Mouse (Mus musculus): ENCODE measurements at regions not wholly inside any gene's neighbourhood (a gene's known extent, or its start where the extent isn't known, plus 50 kb on each side); places are given as distances from the start of the nearest gene placed in this dataset.

DNA sequence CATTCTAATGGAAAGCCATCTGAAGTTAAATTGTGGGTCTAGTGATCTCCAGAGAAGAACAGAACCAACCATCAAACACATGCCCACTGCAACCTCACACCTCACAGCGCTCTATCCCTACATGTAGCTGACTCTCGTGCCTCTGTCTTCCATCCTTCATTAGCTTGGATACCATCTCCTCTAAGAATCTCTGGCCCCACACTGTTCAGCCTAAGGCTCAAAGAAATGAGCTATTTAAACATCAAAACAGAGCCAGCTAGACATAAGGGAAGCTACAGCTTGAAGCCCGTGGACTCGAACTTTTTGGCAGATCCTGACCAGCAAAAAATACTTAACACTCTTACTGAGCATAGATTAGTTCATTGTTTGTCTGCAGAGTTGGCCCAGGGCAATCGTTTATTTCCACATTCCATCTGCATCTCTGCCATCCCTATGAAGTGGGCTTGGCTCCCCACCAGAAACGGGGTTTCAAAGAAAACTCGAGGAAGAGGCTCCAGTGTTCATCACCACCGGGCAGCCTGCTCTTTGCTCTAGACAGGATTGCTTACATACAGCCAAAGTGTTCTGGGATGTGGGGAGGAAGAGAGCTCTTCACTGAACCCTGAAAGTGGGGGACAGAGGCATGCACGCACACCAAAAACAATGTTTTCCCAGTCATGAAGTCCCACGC is 92.4 kb upstream of the Rab3gap2 start:
- Histone ChIP-seq H3K9me3 (replicated peaks; ENCODE audit: low read length) (peaks cover 2% of the 10 kb centered on the region), H3K4me1 (ENCODE audit: control insufficient read depth in 1 of 2, insufficient read depth in 2 of 2) (no peaks in the 10 kb centered on the region), H3K4me3 (replicated peaks in 1 of 3; ENCODE audit: low read depth in 2 of 3, low read length in 2 of 3, poor library complexity in 1 of 3) (no peak overlapping the region), H3K4me2 (ENCODE audit: insufficient read depth, low read depth, poor library complexity, severe bottlenecking) (no peak overlapping the region), H3K27ac (ENCODE audit: insufficient read depth, low read depth) (no peak overlapping the region), H3K79me2 (replicated peaks; ENCODE audit: control insufficient read depth, extremely low read depth, insufficient read depth, poor library complexity, severe bottlenecking) (no peaks in the 10 kb centered on the region), H3K9ac (ENCODE audit: insufficient read depth, low read depth) (no peak overlapping the region), H3K36me3 (replicated peaks in 1 of 2; ENCODE audit: control insufficient read depth in 1 of 2, insufficient read depth in 1 of 2, low read length in 1 of 2) (no peaks in the 10 kb centered on the region), H3K27me3 (replicated peaks) (no peaks in the 10 kb centered on the region)
- TF ChIP-seq ELF1 (IDR thresholded peaks at IDR 0.05; ENCODE audit: low read depth, low read length) (no peak), CHD2 (IDR thresholded peaks at IDR 0.05; ENCODE audit: low read length) (no peak), CHD1 (IDR thresholded peaks at IDR 0.05; ENCODE audit: low read depth, low read length) (no peak), SIN3A (IDR thresholded peaks at IDR 0.05; ENCODE audit: low read length) (no peak), MYC (IDR thresholded peaks at IDR 0.05; ENCODE audit: low read depth, low read length) (no peak), HCFC1 (IDR thresholded peaks at IDR 0.05; ENCODE audit: low read depth, low read length) (no peak), TCF12 (IDR thresholded peaks at IDR 0.05; ENCODE audit: low read depth, low read length) (no peak)
- dilution Hi-C loops (cut with MboI; ENCODE audit: extremely low pct_ligation_motif_present, extremely low pct_unique_long_range_greater_than_20kb, low sequenced_read_pairs) (no loop called here), in situ Hi-C loops (cut with MboI; ENCODE audit: low pct_ligation_motif_present, low pct_unique_long_range_greater_than_20kb, low sequenced_read_pairs) (no loop called here)
- DNase-seq (ENCODE audit: extremely low read depth) = no peak

- no peak overlapping the region for H3K27ac ChIP-seq (ENCODE audit: insufficient read depth, low read depth)
- no peaks in the 10 kb centered on the region for H3K9me3 ChIP-seq (replicated peaks; ENCODE audit: low read length)
- no peaks in the 10 kb centered on the region for H3K4me1 ChIP-seq (ENCODE audit: control insufficient read depth in 1 of 2, insufficient read depth in 2 of 2)
- TF ChIP-seq MAZ (IDR thresholded peaks at IDR 0.05; ENCODE audit: low read depth, low read length) (no peak), ETS1 (conservative IDR thresholded peaks at IDR 0.05; ENCODE audit: low read depth, low read length) (no peak), ZNF384 (IDR thresholded peaks at IDR 0.05; ENCODE audit: low read depth, low read length) (no peak), UBTF (IDR thresholded peaks at IDR 0.05; ENCODE audit: low read depth, low read length) (no peak), KAT2A (IDR thresholded peaks at IDR 0.05; ENCODE audit: insufficient replicate concordance, low read length) (no peak), IRF4 (IDR thresholded peaks at IDR 0.05; ENCODE audit: low read depth, low read length) (no peak), E2F4 (IDR thresholded peaks at IDR 0.05; ENCODE audit: insufficient replicate concordance, low read depth, low read length) (no peak), GABPA (IDR thresholded peaks at IDR 0.05; ENCODE audit: insufficient replicate concordance, low read depth, low read length) (no peak), NELFE (IDR thresholded peaks at IDR 0.05; ENCODE audit: low read depth, low read length) (no peak)
- H3K4me3 ChIP-seq (replicated peaks in 1 of 3; ENCODE audit: low read depth in 2 of 3, low read length in 2 of 3, poor library complexity in 1 of 3) = no peak overlapping the region
- in situ Hi-C loops (cut with MboI; ENCODE audit: low pct_ligation_motif_present, low pct_unique_long_range_greater_than_20kb, low sequenced_read_pairs) (no loop called here), dilution Hi-C loops (cut with MboI; ENCODE audit: extremely low pct_ligation_motif_present, extremely low pct_unique_long_range_greater_than_20kb, low sequenced_read_pairs) (no loop called here)
- H3K9ac ChIP-seq (ENCODE audit: insufficient read depth, low read depth) = no peak overlapping the region
- H3K79me2 ChIP-seq (replicated peaks; ENCODE audit: control insufficient read depth, extremely low read depth, insufficient read depth, poor library complexity, severe bottlenecking) = no peaks in the 10 kb centered on the region
- no peak for DNase-seq (ENCODE audit: extremely low read depth)
- H3K27me3 ChIP-seq (replicated peaks) = no peaks in the 10 kb centered on the region
- no peak overlapping the region for H3K4me2 ChIP-seq (ENCODE audit: insufficient read depth, low read depth, poor library complexity, severe bottlenecking)
- H3K36me3 ChIP-seq (replicated peaks in 1 of 2; ENCODE audit: control insufficient read depth in 1 of 2, insufficient read depth in 1 of 2, low read length in 1 of 2) = no peaks in the 10 kb centered on the region
These were observed 98.7 kb upstream of the Rab3gap2 start for GRCm38 (mm10) chr1:185104945-185105884.
